Mouse (Mus musculus) megakaryocyte, embryonic 14.5 days (primary cell): ENCODE data around the gene Wdr26.

Experiments
- FLI1 ChIP-seq: IDR thresholded peaks from 2 replicates; pipeline ENCODE4 v1.6.1; 2012; ENCODE audit warnings: low read length, inconsistent platforms, mixed read lengths
- GATA1 ChIP-seq: IDR thresholded peaks from 3 replicates; pipeline ENCODE4 v1.6.1; 2012; ENCODE audit warnings: mixed read lengths, low read length, inconsistent platforms, borderline replicate concordance

- TF ChIP-seq FLI1 (no peak), GATA1 (no peak)
Observed at GRCm38 (mm10) chr1:181249537-181249936, 37.7 kb upstream of the Wdr26 start.
